Mouse (Mus musculus) heart, adult 11 months (tissue): ENCODE data around the gene Utp11.
"Not testable (repeated sequence)": the region's sequence is repeated elsewhere in the genome, so short reads cannot be mapped to it uniquely, and the experiment has no call there.

Source experiments
- DNase-seq: peaks from one replicate; pipeline ENCODE4 v3.0.0; 2022

Gene Utp11

DNA sequence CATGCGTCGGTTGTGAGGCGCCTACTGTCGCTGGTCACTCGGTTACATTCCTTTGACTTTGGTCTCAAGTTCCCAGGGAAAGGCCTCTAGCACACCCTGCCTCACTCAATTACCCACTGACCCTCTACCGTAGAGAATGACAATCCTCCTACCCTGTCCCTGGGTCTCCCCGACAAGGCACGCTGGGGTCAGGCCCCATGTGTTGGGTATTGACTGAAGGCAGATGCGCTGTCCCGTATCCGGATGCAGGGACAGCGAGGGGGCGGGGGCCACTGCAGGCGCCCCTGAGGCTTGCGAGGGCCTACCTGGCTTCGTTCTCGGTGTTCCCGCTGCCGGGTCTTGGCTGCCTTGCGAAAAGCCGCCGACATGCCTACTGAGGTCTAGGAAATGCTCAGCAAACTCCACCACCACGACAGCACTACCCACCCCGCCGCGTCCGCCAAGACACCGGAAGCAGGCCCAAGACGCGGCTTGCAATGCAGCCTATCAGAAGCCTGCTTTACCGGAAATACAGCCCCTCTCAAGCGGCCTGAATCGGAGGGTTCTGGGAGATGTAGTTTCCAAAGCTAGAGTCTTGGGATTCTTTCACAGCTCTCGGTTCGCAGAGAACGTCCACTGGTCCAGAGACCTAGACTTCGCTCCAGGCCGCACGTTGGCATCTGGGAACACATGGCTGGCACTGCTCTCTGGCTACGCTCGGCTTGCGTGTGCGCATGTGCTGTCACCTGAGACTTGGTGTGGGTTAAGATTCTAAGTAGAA lies at the start of gene Utp11:
TSS of gene Utp11 (minus strand) at position 466 of the 760 bp plus-strand sequence.
- DNase-seq: peak; percentile 99

DNA sequence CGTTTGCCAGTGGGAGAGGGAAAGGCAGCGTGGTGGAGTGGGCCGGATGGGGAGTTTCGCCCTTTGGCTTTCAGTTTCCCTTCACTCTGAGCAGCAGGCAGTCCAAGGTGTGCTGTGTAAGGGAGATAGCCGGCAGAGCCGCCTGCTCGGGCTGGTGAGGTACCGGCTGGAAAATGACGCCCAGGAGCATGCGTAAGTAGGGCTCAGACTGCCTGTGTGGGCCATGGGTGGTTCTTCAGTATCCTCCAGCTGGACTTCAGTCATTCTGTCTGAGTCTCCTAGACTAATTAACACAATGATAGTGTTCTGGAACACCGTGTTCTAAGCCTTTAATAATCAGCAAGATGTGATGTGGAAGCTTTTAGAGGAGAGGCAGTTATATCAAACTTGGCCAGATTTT lies 49.4 kb upstream of the Utp11 start:
- no peak for DNase-seq

DNA sequence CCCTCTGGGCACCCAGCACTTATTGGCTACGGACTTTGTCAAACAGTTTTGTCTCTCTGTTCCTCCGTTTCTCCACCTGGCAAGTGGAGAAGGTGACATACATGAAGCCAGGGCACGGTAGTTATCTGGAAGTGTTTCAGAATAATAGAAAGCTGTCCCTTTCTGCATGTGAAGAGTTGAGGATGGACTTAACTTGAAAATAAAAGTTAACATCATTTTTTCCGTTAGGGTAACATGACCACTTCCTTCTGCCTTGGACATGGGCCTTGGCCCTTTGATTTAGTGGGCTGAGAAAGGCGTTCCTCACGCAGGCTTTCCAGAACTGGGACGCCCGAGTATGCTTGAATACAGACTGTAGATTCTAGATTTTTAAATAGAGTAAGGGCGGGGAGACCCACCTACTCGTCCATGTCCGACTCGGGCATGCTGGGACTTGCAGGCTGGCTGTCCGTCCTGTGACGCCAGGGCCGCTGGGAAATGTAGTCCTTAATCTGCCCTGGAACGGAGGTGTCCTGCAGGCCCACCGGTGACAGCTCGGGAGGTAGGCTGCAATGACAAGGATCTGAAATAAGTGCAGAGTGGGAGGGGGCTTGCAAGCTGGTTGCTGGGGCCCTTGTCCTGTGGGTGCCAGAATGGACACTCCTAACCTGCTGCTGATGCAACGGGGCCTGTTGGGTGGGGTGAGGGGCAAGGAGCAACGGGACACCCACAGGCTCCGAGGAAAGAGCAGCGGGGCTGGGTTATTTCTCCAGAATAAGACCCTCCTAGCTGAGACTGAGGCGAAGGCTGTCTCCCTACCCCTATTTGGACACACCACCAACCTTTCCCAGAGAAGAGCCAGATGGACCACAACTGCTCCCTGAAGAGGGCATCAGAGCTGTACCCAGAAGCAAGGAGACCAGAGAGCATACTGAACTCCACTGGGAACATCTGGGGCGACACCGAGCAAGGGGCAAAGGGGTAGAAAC lies 48.3 kb upstream of the Utp11 start, which contains the start of gene Inpp5b:
TSS of gene Inpp5b (plus strand) at position 475 of the 968 bp plus-strand sequence.
- peak; percentile 99 for DNase-seq

DNA sequence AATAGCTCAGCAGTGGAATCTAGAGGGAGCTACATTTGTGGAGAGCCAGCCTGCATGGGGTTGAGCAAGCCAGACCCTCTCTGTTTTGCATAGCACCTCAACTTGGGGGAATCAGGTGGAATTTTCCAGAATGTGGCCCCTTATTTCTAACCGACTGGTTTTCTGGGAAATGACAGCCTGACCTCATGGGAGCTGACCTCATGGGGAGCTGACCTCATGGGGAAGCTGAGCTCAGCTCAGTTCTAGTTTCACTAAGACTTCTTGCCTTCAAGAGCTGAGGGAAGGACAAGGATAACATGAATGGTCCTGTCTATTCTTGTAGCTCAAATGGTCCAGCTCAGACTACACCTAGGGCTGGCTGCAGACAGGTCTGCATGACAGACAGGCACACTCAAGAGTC lies 45.4 kb upstream of the Utp11 start:
- DNase-seq: no peak

DNA sequence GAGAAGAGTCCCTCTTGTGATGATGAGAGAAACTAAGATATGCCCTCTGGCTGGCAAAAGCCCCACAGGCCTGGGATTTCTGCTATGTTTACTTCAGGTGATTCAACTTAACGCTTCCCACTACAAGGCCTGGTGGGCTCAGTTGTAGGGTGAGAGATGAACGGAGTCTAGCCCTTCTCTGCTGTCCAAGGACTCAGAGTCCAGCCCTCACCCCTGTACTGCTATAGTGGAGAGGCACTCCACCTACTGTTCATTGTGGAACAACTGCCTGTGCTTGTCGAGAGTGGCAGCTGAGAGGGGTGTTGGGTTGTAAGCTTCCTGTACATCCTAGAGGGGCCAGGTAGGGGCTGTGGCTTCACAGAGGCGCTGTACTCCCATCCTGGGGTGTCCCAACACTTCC lies 44.6 kb upstream of the Utp11 start:
- DNase-seq: no peak

DNA sequence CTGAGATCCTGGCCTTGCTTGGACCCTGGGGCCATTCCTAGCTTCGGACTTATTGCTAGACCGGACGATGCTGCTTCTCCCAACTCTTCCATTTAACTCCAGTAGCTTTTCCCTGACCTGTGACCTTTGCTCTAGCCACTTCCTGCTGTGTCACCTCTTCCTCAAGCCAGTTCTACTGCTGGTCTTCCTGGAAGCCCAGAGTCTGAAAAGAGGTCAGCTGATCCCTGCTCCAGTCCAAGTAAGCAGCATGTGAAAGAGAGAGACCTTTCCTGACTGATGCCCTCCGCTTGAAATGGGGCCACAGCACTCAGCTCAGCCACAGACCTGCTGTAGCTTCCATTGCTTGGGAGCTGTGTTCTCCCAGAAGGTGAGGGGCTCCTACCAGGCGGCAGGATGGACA lies 44.1 kb upstream of the Utp11 start:
- DNase-seq: no peak

DNA sequence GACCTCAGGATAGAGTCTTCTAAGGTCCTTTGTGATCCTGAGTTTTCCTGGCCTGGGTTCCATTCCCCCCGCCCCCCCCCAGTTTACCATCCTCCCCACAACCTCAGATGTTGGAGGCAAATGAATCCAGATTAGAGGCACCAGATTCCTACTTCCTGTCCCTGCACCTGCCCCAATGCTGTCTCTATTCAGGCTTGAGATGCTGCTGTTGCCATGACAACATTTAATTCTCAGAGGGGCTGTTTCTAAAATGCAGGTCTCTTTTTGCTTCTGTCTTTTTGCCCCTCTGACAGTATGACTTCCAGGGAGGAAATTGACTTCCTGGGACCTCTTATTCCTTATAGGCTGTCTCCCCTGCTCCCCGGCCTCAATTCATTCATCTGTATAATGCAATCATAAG lies 43.6 kb upstream of the Utp11 start:
- DNase-seq: no peak

DNA sequence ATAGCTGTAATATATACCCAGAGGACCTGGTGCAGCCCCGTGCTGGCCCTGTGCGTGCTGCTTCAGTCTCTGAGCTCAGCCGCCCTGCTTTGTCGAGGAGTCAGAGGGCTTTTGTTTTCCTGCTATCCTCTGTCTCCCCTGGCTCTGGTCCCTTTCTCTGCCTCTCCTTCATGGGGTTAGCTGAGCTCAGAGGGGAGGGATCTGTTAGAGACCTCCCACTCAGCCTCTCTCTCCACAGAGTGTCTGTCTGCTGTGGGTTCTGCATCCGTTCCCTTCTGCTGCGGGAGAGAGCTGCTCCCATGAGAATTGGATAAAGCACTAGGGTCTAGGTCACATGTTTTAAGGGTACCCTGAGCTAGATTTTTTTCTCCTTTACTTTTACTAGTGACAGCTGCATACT lies 32.7 kb upstream of the Utp11 start:
- peak; percentile 92 for DNase-seq

DNA sequence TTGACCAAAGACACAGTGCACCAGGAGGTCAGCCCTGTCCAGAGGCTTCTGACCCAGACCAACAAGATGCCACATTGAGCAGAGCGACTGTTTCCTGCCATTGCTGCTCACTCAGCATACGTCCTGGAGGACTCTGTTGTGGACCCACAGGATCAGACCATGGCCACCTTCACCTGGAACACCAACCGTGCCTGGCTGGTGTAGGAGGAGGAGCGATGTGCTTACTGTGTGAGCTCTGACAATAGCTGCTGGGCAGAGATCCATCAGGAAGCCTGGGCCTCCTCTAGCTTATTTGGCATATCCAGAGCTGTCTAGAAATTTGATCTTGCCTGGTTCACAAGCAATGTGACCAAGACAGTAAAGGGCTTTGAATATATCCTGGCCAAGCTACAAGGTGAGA lies 25.7 kb upstream of the Utp11 start:
- peak; percentile 91 for DNase-seq

DNA sequence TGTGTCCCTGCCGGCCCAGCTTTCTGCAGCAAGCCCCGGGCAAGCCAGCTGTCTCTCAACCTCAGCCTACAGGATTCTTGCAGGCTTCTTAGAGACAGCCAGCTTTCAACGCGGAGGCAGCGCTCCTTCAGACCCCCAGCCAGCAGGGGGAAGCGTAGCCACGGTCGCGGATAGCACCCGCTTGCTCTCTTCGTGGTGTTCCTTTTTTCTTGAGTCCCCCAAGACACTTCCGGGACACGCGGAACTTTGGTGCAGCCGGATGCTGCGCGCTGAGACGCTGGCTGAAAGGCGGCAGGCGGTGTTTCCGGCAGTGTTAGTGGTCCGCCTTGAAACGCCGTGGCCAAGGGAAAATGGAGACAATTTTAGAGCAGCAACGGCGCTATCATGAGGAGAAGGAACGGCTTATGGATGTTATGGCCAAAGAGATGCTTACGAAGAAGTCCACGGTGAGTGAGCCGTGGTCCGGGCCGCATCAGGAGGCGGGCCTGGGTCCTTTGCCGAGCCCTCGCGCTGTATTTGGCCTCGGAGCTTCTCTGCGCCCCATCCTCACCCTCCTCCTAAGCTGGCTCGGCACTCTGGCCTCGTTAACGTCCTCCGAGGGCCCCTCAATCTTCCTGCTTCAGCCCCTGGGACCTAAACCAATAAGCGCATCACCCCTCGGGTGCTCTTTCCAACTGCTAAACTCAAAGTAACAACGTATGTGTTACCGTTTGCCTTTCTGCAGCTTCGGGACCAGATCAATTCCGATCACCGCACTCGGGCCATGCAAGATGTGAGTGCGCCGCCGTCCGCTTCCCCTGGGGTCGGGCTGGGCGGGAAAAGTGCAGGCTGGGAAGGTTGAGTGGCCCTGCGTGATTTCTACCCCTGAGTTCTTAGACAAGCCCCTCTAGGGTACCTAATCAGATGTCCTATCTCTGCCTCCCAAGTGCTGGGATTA lies 21.4 kb upstream of the Utp11 start, which contains the start of gene Sf3a3:
TSS of gene Sf3a3 (plus strand) at position 232 of the 937 bp plus-strand sequence.
- DNase-seq: peak; percentile 99

DNA sequence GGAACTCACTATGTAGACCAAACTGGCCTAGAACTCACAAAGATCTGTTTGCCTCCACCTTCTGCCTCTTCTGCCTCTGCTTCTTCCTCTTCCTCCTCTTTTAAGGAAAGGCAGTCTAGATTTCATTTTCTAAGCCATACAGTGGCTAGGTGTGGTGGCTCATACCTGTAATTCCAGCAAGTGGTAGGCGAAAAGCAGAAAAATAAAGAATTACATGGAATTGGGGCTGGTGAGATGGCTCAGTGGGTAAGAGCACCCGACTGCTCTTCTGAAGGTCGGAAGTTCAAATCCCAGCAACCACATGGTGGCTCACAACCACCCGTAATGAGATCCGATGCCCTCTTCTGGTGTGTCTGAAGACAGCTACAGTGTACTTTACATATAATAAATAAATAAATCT lies 20.4 kb upstream of the Utp11 start:
- DNase-seq: not testable (repeated sequence)

DNA sequence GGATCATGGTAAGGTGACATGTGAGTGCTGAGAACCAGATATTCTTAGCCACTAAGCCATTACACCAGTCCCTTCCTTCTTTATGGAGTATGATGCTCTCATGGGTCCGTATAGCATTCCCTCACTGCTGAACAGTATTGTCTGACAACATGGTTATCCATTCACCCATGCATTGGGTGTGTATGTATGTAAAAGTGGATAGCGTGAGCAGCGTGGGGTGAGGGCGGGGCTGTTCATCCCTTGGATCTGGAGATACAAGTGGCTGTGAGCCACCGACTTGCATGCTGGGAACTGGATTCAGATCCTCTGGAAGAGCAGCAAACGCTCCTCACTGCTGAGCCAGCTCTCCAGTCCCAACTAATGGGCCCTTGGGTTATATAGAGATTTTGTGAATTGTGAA lies 19.2 kb upstream of the Utp11 start:
- peak; percentile 71 for DNase-seq

DNA sequence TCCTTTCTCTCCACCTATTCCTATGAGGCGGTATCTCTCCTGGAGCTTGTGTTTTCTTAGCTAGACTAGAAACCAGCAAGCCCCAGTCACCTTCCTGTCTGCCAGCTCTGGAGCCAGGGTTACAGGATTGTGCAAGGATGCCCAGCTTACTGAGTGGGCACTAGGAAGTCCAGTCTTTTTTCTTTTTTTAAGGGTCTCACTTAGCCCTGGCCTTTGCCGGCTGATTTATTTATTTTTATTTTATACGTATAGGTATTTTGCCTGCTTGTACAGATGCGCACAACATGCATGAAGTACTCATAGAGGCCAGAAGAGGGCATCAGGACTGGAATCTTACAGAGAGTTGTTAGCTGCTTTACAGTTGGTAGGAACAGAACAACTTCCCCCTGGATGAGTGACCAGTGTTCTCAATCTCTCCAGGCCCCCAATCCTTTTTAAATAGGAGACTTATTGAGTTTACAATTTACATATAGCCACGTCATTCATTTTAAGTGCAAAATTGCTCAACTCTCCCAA lies 17.4 kb upstream of the Utp11 start:
- peak; percentile 92 for DNase-seq

DNA sequence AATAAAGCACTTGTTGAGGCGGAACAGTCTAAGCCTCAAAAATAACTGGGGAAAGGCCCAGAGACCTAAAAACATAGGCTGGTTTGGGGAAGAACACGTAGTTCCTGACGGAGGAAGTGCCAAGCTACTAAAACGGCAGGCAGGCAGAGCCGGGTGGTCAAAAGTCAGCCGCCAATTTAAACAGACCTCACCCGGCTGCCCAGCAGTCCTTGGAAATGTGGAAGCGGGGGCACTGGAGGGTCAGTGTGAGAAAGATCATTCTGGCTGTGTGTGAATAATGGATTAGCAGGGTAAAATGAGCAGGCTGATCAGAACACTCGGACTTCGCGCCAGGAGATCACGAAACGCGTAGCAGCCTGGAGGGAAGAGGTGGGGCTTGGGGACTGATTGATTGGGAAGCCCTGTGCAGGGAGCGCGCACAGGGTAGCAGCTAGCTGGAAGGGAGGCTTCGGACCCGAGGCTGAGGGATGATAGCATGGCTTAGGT lies 16.6 kb upstream of the Utp11 start:
- DNase-seq: peak; percentile 97

DNA sequence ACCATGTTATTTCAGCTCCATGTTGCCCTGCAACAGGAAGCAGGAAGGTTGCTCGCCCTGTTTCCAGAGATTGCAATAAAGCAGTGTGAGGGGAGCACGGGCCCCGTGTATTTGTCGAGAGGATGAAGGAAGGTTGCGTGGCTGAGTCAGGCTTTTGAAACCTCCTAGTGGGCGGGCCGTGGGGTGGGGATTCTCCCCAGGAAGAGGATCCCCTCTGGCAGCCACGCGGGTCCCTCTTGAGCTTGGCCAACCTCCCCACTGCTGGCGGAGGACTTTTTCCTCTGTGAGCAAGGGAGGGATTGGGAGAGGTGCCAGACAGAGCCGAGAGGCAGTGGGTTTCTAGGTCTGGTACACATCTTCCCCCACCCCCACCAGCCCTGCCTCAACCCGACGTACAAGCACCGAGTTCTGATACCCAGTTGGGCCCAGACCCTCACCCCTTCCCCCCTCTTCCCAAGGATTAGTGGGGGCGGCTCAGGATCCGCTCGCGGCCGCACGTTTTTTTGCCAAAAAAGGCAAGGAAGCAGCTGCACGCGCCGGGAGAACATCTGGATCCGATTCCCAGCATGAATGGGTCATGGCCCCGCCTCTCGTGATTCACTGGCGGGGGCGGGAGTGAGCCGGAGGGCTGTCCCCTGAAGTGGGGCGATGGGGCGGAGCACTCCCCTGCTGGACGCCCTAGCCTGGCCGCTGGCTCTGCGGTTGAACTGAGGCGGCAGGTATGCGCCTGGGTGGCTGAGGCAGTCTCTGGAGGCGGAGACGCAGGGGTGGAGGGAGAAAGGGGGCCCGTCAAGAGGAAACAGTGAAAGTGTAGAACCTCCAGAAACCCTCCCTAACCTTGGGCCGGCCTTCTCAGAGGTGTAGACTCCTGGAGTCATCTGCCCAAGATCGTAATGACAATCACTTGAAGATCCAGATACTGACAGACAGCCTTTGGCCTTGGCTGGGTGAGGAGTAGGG lies 15.4 kb upstream of the Utp11 start:
- peak; percentile 99 for DNase-seq

DNA sequence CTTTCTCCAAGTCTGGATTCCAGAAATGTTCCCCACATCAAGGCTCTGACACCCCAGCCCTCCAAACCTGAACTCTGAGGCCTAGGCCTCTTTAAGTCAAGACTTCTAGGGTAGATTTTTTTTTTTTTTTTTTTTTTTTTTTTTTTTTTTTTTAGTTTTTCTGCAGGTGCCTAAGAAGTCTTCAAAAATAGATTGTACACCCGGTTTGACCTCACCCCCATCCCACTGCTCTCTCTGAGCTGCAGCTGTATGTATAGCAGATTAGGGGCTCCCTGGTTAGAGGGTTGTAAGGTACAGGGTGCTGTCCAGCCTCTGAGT lies 14.8 kb upstream of the Utp11 start:
- not testable (repeated sequence) for DNase-seq

DNA sequence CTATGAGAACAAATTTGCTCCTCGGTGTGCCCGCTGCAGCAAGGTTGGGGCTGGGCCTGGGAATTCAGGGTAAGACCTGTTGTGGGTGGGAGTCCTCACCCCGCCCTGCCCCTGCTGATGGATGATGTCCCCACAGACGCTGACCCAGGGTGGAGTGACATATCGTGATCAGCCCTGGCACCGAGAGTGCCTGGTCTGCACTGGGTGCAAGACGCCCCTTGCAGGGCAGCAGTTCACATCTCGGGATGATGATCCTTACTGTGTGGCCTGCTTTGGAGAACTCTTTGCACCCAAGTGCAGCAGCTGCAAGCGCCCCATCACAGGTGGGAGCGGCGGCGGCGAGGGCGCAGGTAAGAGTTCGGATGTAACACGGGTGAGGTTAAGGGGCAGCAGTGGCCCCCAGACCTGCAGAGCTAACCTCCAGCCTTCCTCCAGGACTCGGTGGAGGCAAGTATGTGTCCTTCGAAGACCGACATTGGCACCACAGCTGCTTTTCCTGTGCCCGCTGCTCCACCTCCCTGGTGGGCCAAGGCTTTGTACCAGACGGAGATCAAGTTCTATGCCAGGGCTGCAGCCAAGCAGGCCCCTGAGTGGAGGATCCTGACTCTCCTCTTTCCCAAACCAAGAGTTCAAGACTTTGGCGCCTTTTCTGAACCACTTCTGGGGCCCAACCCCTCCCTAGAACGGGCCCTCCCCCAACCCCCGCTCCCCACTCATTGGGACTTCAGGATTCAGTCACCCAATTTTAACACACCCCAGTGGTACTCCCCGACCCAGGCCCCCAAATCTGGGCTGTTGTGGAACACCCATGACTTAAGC lies 14.2 kb upstream of the Utp11 start:
- DNase-seq: peak; percentile 93

DNA sequence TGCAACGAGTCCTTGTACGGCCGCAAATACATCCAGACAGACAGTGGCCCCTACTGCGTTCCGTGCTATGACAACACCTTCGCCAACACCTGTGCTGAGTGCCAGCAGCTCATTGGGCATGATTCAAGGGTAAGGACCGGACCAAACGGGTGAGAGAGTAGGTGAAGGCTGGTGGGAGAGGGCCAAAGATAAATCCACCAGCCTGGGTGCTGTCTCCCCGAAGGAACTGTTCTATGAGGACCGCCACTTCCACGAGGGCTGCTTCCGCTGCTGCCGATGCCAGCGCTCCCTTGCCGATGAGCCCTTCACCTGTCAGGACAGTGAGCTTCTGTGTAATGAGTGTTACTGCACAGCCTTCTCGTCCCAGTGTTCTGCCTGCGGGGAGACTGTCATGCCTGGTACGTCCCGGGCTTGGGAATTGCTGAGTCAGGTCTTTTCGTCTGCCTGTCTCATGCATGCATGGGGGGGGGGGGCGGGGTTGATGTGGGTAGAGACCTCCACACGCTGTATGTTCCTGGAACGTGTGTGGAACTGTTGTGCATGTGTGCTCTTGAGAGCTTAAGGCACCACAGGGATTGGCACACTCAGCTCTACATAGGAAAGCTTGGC lies 12.4 kb upstream of the Utp11 start:
- peak; percentile 92 for DNase-seq

DNA sequence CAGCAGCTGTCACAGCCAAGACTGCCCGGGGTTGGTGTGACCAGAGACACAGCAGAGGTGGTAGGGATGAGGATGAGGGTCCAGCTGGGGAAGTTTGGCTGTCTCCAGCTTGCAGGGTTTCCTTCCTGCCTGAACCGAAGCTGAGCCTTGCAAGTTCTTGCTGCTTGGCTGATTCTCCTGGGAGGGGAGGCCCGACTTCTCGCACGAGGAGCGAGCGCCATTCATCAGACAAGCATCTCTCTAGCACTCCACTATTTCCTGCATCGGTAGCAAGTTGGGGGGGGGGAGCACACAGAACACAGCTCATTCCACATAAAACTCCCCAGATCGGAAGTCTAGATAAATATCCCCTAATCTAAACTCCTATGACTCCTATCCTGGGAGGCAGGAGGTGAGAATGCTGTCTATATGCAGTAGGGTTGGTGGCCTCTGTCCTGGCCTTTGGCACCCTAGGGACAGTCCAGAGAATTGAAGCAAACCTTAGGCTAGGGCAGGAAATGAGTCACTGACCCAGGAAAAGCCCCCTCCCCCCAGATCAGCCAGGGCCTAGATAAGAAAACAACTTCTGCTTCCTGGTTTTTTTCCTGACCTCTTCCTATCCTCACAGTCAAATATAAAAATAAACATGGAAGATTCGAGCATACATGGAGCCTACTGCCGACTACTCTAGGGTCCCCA lies 11.5 kb upstream of the Utp11 start:
- DNase-seq: peak; percentile 99
